Mouse (Mus musculus): Measurements from ENCODE around the gene Cryaa. TPM values are rescaled to one million over a fixed set of nuclear protein-coding genes. Genes with fewer than 3 reads are reported as not detected.
A peak's percentile ranks its signal among the peaks of the same experiment; 100 is the strongest.

Cryaa gene
- total and polyA plus RNA-seq, 3 experiments, result not detected

DNA sequence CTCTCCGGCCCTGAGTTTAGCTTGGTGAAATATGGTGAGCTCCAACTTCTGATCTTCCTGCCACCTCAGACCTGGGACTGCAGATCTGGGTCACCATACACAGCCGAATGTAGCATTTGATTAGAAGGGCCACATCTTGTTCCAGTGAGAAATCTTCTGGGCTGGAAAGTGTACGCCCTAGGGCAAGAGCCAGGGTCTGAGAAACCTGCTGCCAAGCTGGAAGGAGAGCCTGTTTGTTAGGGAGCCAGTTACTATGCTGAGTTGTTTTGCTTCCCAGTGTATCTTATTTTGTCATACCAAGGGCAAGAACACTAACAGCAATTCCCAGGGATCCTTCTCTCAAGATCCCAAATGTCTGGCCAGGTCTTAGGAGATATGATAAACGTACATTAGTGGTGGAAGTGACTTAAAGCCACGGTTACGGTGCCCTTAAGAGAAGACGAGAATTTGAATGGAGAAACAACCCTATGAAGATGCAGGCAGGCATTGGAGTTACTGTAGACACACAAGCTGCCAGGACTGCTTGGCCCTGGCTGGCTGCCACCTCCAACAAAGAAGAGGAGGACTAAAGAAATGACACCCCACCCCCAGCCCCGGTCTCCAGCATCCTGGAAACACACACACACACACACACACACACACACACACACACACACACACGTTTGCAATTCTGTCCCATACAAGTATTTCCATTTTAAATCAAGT lies 39.6 kb upstream of the Cryaa start:
- Histone ChIP-seq H3K9me3 (replicated peaks; ENCODE audit: insufficient read depth, low read length) (no peaks in the 10 kb centered on the region), H3K79me2 (ENCODE audit: control insufficient read depth, insufficient read depth, low read length, poor library complexity) (no peaks in the 10 kb centered on the region), H3K9ac (ENCODE audit: control insufficient read depth, low read depth, low read length, poor library complexity, severe bottlenecking) (no peak overlapping the region), H3K4me3 (ENCODE audit: control insufficient read depth in 1 of 2, insufficient read depth in 1 of 2, low read depth in 2 of 2, low read length in 2 of 2) (no peak overlapping the region), H3K27ac (ENCODE audit: control insufficient read depth, low read depth, low read length) (no peak overlapping the region), H3K27me3 (ENCODE audit: control insufficient read depth in 1 of 2, insufficient read depth in 2 of 2, low read length in 2 of 2) (no peaks in the 10 kb centered on the region), H3K36me3 (ENCODE audit: control insufficient read depth in 1 of 2, insufficient read depth in 2 of 2, low read length in 2 of 2) (no peaks in the 10 kb centered on the region; a peak in 1 of 4 replicates), H3K4me1 (ENCODE audit: control insufficient read depth in 1 of 2, insufficient read depth in 2 of 2, low read length in 2 of 2) (peaks cover 2 to 18% of the 10 kb centered on the region in 2 experiments; a peak in 3 of 4 replicates)
- peak; percentile 43 for DNase-seq (ENCODE audit: low read depth, low spot score)
- TF ChIP-seq HCFC1 (IDR thresholded peaks at IDR 0.05; ENCODE audit: low read depth, low read length) (no peak), ZNF384 (IDR thresholded peaks at IDR 0.05; ENCODE audit: low read depth, low read length) (no peak), MYB (IDR thresholded peaks at IDR 0.05; ENCODE audit: low read depth, low read length) (no peak), POLR2A (IDR thresholded peaks at IDR 0.05; ENCODE audit: control insufficient read depth in 1 of 2, insufficient read depth in 1 of 2, low read depth in 1 of 2, low read length in 2 of 2, poor library complexity in 1 of 2) (no peak), CTCF (IDR thresholded peaks at IDR 0.05 in 2 of 3, conservative IDR thresholded peaks at IDR 0.05 in 1 of 3; ENCODE audit: control insufficient read depth in 1 of 3, insufficient read depth in 1 of 3, low read depth in 2 of 3, low read length in 3 of 3, poor library complexity in 1 of 3, severe bottlenecking in 1 of 3) (no peak), ETS1 (IDR thresholded peaks at IDR 0.05; ENCODE audit: low read depth, low read length) (no peak), MYC (IDR thresholded peaks at IDR 0.05; ENCODE audit: low read depth, low read length) (no peak), MAZ (IDR thresholded peaks at IDR 0.05; ENCODE audit: low read depth, low read length) (no peak)

DNA sequence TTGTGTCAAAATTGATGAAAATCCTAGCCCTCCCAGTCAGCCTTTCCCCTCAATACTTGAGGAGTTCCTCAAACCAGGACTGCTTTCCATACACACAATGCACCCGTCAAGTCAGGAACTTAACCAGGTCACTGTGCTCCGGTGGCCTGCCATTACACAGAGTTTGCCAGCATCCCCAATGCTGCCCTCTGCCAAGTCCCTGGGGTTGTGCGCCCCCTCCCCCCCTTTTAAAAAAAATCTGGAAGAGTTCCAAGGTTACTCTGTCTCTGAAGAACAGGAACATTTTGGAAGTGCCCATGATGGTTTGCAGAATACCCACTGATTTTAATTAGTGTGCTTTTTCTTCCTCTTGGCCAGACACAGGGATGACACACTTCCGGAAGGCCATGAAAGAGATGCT lies 38.0 kb upstream of the Cryaa start:
- H3K79me2 ChIP-seq (ENCODE audit: control insufficient read depth, insufficient read depth, low read length, poor library complexity), result no peaks in the 10 kb centered on the region
- TF ChIP-seq UBTF (IDR thresholded peaks at IDR 0.05; ENCODE audit: borderline replicate concordance, insufficient read depth, low read depth, low read length) (no peak), ZNF384 (IDR thresholded peaks at IDR 0.05; ENCODE audit: low read depth, low read length) (peak; percentile 64), CTCF (IDR thresholded peaks at IDR 0.05 in 2 of 3, conservative IDR thresholded peaks at IDR 0.05 in 1 of 3; ENCODE audit: control insufficient read depth in 1 of 3, insufficient read depth in 1 of 3, low read depth in 2 of 3, low read length in 3 of 3, poor library complexity in 1 of 3, severe bottlenecking in 1 of 3) (no peak)
- H3K4me1 ChIP-seq (ENCODE audit: control insufficient read depth in 1 of 2, insufficient read depth in 2 of 2, low read length in 2 of 2), result peaks cover 2 to 18% of the 10 kb centered on the region in 2 experiments; a peak in 3 of 4 replicates
- no peak overlapping the region for H3K27ac ChIP-seq (ENCODE audit: control insufficient read depth, low read depth, low read length)
- no peaks in the 10 kb centered on the region for H3K27me3 ChIP-seq (ENCODE audit: control insufficient read depth in 1 of 2, insufficient read depth in 2 of 2, low read length in 2 of 2)
- no peaks in the 10 kb centered on the region for H3K9me3 ChIP-seq (replicated peaks; ENCODE audit: insufficient read depth, low read length)
- H3K9ac ChIP-seq (ENCODE audit: control insufficient read depth, low read depth, low read length, poor library complexity, severe bottlenecking), result no peak overlapping the region
- no peak overlapping the region for H3K4me3 ChIP-seq (ENCODE audit: control insufficient read depth in 1 of 2, insufficient read depth in 1 of 2, low read depth in 2 of 2, low read length in 2 of 2)
- H3K36me3 ChIP-seq (ENCODE audit: control insufficient read depth in 1 of 2, insufficient read depth in 2 of 2, low read length in 2 of 2), result no peaks in the 10 kb centered on the region; a peak in 1 of 4 replicates
- DNase-seq (ENCODE audit: low read depth, low spot score), result no peak

- Histone ChIP-seq H3K4me1 (ENCODE audit: control insufficient read depth in 1 of 2, insufficient read depth in 2 of 2, low read length in 2 of 2) (peaks cover 2 to 8% of the 10 kb centered on the region in 2 experiments; a peak in 3 of 4 replicates), H3K9me3 (replicated peaks; ENCODE audit: insufficient read depth, low read length) (no peaks in the 10 kb centered on the region), H3K4me3 (ENCODE audit: control insufficient read depth in 1 of 2, insufficient read depth in 1 of 2, low read depth in 2 of 2, low read length in 2 of 2) (no peak overlapping the region), H3K27ac (ENCODE audit: control insufficient read depth, low read depth, low read length) (no peak overlapping the region), H3K9ac (ENCODE audit: control insufficient read depth, low read depth, low read length, poor library complexity, severe bottlenecking) (no peak overlapping the region), H3K36me3 (ENCODE audit: control insufficient read depth in 1 of 2, insufficient read depth in 2 of 2, low read length in 2 of 2) (peaks cover 0 to 3% of the 10 kb centered on the region in 2 experiments; a peak in 2 of 4 replicates), H3K27me3 (ENCODE audit: control insufficient read depth in 1 of 2, insufficient read depth in 2 of 2, low read length in 2 of 2) (no peaks in the 10 kb centered on the region), H3K79me2 (ENCODE audit: control insufficient read depth, insufficient read depth, low read length, poor library complexity) (no peaks in the 10 kb centered on the region)
- no peak for DNase-seq (ENCODE audit: low read depth, low spot score)
- TF ChIP-seq ZNF384 (IDR thresholded peaks at IDR 0.05; ENCODE audit: low read depth, low read length) (no peak), GABPA (IDR thresholded peaks at IDR 0.05; ENCODE audit: low read depth, low read length) (no peak)
These were observed 35.3 kb upstream of the Cryaa start for GRCm38 (mm10) chr17:31642331-31642730.
